Mouse (Mus musculus) hindbrain, embryonic 16.5 days (tissue): ENCODE data around the gene Acbd4. TPM values are rescaled to one million over a fixed set of nuclear protein-coding genes. Genes with fewer than 3 reads are reported as not detected.

Experiments used
- ATAC-seq: fragments of 200-750 bp; cut with Nextera tagmentation; 2 replicates; pipeline ENCODE4 v1.8.0; 2017; ENCODE audit warnings: moderate TSS enrichment, moderate library complexity
- H3K27ac ChIP-seq: fragments of 300-500 bp; sonication (generic); 2 replicates; pipeline ENCODE4 v1.5.1; 2014; ENCODE audit warnings: low read depth, mild to moderate bottlenecking, control low read depth, low read length, moderate library complexity
- H3K27me3 ChIP-seq: fragments of 300-500 bp; sonication (generic); replicated peaks from 2 replicates; pipeline ENCODE4 v1.6.1; 2014; ENCODE audit warnings: low read length; ENCODE audit not compliant: control insufficient read depth, insufficient read depth
- H3K36me3 ChIP-seq: fragments of 300-500 bp; sonication (generic); 2 replicates; pipeline ENCODE4 v1.6.1; 2014; ENCODE audit warnings: mild to moderate bottlenecking, low read length, moderate library complexity, mixed read lengths; ENCODE audit not compliant: control insufficient read depth, insufficient read depth
- H3K4me1 ChIP-seq: fragments of 300-500 bp; sonication (generic); 2 replicates; pipeline ENCODE4 v1.6.1; 2014; ENCODE audit warnings: low read depth, low read length; ENCODE audit not compliant: control insufficient read depth, insufficient read depth
- H3K4me2 ChIP-seq: fragments of 300-500 bp; sonication (generic); 2 replicates; pipeline ENCODE4 v1.6.1; 2014; ENCODE audit warnings: mild to moderate bottlenecking, low read length, control low read depth, moderate library complexity
- H3K4me3 ChIP-seq: fragments of 300-500 bp; sonication (generic); 2 replicates; pipeline ENCODE4 v1.5.1; 2014; ENCODE audit warnings: mild to moderate bottlenecking, low read length, control low read depth, moderate library complexity
- H3K9ac ChIP-seq: fragments of 300-500 bp; sonication (generic); 2 replicates; pipeline ENCODE4 v1.6.1; 2014; ENCODE audit warnings: low read depth, mild to moderate bottlenecking, control low read depth, low read length, moderate library complexity
- H3K9me3 ChIP-seq: fragments of 300-500 bp; sonication (generic); 2 replicates; pipeline ENCODE4 v1.6.1; 2014; ENCODE audit warnings: mild to moderate bottlenecking, low read length, moderate library complexity; ENCODE audit not compliant: control insufficient read depth
- WGBS: fragments of 180-500 bp; shearing (Covaris S2); extraction: QIAGEN DNeasy Blood & Tissue Kit; methylation state at CpG from one replicate; pipeline ENCODE4 v1.1.7; 2014; 5-methylcytosine and 5-hydroxymethylcytosine counted together
- polyA plus RNA-seq: library from polyadenylated mRNA; unstranded; fragments of >200 nt; fragmentation: Nextera tagmentation; extraction: Ambion mirVana; gene quantifications from 2 replicates; pipeline ENCODE4 v1.2.1, GENCODE M21; 2015

The Acbd4 gene
- polyA plus RNA-seq, 1 experiment from 2014 or later = 14.2 TPM

GRCm38 (mm10) chr11:103067457-103068001 lies 34.0 kb upstream of the Acbd4 start:
- WGBS = 85% methylated on average over 8 of the region's 8 CpGs
- Histone ChIP-seq H3K4me2 (no peak overlapping the region), H3K4me3 (no peak overlapping the region), H3K9ac (no peak overlapping the region), H3K9me3 (no peaks in the 10 kb centered on the region), H3K4me1 (no peaks in the 10 kb centered on the region), H3K36me3 (peaks cover 34% of the 10 kb centered on the region), H3K27me3 (no peaks in the 10 kb centered on the region), H3K27ac (no peak overlapping the region)
- ATAC-seq = no peak

- H3K4me3 ChIP-seq = no peak overlapping the region
- ATAC-seq = no peak
- WGBS = 95% methylated on average over 4 of the region's 4 CpGs
- peaks cover 34% of the 10 kb centered on the region for H3K36me3 ChIP-seq
- H3K9ac ChIP-seq = no peak overlapping the region
- H3K4me1 ChIP-seq = no peaks in the 10 kb centered on the region
- no peak overlapping the region for H3K4me2 ChIP-seq
- no peaks in the 10 kb centered on the region for H3K9me3 ChIP-seq
- H3K27ac ChIP-seq = no peak overlapping the region
- no peaks in the 10 kb centered on the region for H3K27me3 ChIP-seq
Observed at GRCm38 (mm10) chr11:103068272-103068671, 33.2 kb upstream of the Acbd4 start.

GRCm38 (mm10) chr11:103068884-103069283 lies 32.6 kb upstream of the Acbd4 start:
- Histone ChIP-seq H3K36me3 (peaks cover 32% of the 10 kb centered on the region), H3K4me3 (no peak overlapping the region), H3K27me3 (no peaks in the 10 kb centered on the region), H3K9ac (no peak overlapping the region), H3K4me1 (no peaks in the 10 kb centered on the region), H3K9me3 (no peaks in the 10 kb centered on the region), H3K4me2 (no peak overlapping the region), H3K27ac (no peak overlapping the region)
- 92% methylated on average over 11 of the region's 11 CpGs for WGBS
- no peak for ATAC-seq

- H3K27me3 ChIP-seq = no peaks in the 10 kb centered on the region
- WGBS = 97% methylated on average over 2 of the region's 2 CpGs
- H3K9ac ChIP-seq = no peak overlapping the region
- H3K4me1 ChIP-seq = no peaks in the 10 kb centered on the region
- no peak for ATAC-seq
- no peak overlapping the region for H3K4me2 ChIP-seq
- no peak overlapping the region for H3K27ac ChIP-seq
- no peaks in the 10 kb centered on the region for H3K9me3 ChIP-seq
- H3K4me3 ChIP-seq = no peak overlapping the region
- H3K36me3 ChIP-seq = peaks cover 23% of the 10 kb centered on the region
Observed at GRCm38 (mm10) chr11:103069731-103070130, 31.8 kb upstream of the Acbd4 start.

GRCm38 (mm10) chr11:103070322-103070880 lies 31.1 kb upstream of the Acbd4 start:
- H3K27ac ChIP-seq = no peak overlapping the region
- no peak overlapping the region for H3K9ac ChIP-seq
- H3K4me1 ChIP-seq = no peaks in the 10 kb centered on the region
- H3K4me2 ChIP-seq = no peak overlapping the region
- H3K9me3 ChIP-seq = no peaks in the 10 kb centered on the region
- WGBS = 92% methylated on average over 10 of the region's 10 CpGs
- no peaks in the 10 kb centered on the region for H3K27me3 ChIP-seq
- no peak for ATAC-seq
- peaks cover 19% of the 10 kb centered on the region for H3K36me3 ChIP-seq
- H3K4me3 ChIP-seq = no peak overlapping the region

- no peak overlapping the region for H3K27ac ChIP-seq
- H3K4me2 ChIP-seq = no peak overlapping the region
- no peaks in the 10 kb centered on the region for H3K4me1 ChIP-seq
- no peak overlapping the region for H3K4me3 ChIP-seq
- WGBS = 81% methylated on average over 7 of the region's 7 CpGs
- H3K9ac ChIP-seq = no peak overlapping the region
- H3K36me3 ChIP-seq = peaks cover 3% of the 10 kb centered on the region
- no peak for ATAC-seq
- H3K27me3 ChIP-seq = no peaks in the 10 kb centered on the region
- no peaks in the 10 kb centered on the region for H3K9me3 ChIP-seq
Observed at GRCm38 (mm10) chr11:103073671-103074070, 27.8 kb upstream of the Acbd4 start.

GRCm38 (mm10) chr11:103074121-103074650 lies 27.3 kb upstream of the Acbd4 start:
- WGBS = 63% methylated on average over 10 of the region's 10 CpGs

GRCm38 (mm10) chr11:103074796-103075323 lies 26.6 kb upstream of the Acbd4 start:
- Histone ChIP-seq H3K9ac (no peak overlapping the region), H3K9me3 (no peaks in the 10 kb centered on the region), H3K4me1 (no peaks in the 10 kb centered on the region), H3K4me2 (no peak overlapping the region), H3K36me3 (no peaks in the 10 kb centered on the region), H3K27ac (no peak overlapping the region), H3K27me3 (peaks cover 1% of the 10 kb centered on the region; the same call in 1 of the 2 replicates), H3K4me3 (no peak overlapping the region)
- WGBS = 30% methylated on average over 8 of the region's 10 CpGs
- ATAC-seq = no peak

More at GRCm38 (mm10) chr11:103074121-103074650, 27.3 kb upstream of the Acbd4 start:
- Histone ChIP-seq H3K4me1 (no peaks in the 10 kb centered on the region), H3K36me3 (no peaks in the 10 kb centered on the region; the same call in 1 of the 2 replicates), H3K27me3 (no peaks in the 10 kb centered on the region), H3K9ac (no peak overlapping the region), H3K4me3 (no peak overlapping the region), H3K27ac (no peak overlapping the region), H3K9me3 (no peaks in the 10 kb centered on the region), H3K4me2 (no peak overlapping the region)
- no peak for ATAC-seq

GRCm38 (mm10) chr11:103076010-103076409 lies 25.5 kb upstream of the Acbd4 start:
- Histone ChIP-seq H3K9ac (no peak overlapping the region), H3K4me1 (peaks cover 10% of the 10 kb centered on the region), H3K4me2 (no peak overlapping the region), H3K36me3 (no peaks in the 10 kb centered on the region), H3K27ac (no peak overlapping the region), H3K27me3 (peaks cover 5% of the 10 kb centered on the region; the same call in 1 of the 2 replicates), H3K9me3 (no peaks in the 10 kb centered on the region), H3K4me3 (no peak overlapping the region)
- no peak for ATAC-seq
- 90% methylated on average over 7 of the region's 7 CpGs for WGBS
